Mouse (Mus musculus) small intestine, adult 2 months (tissue): ENCODE data around the gene Hcrt.

Experiments
- CTCF ChIP-seq: fragments of 200-500 bp; IDR thresholded peaks from 2 replicates; pipeline ENCODE4 v1.5.1; 2012; ENCODE audit warnings: low read depth, mild to moderate bottlenecking, control low read depth, inconsistent platforms, low read length, moderate library complexity, mixed read lengths; ENCODE audit not compliant: insufficient replicate concordance, insufficient read length; ENCODE audit errors: extremely low read depth
- POLR2A ChIP-seq: fragments of 200-500 bp; IDR thresholded peaks from 2 replicates; pipeline ENCODE4 v1.6.1; 2012; ENCODE audit warnings: low read depth, mild to moderate bottlenecking, control low read depth, inconsistent platforms, low read length, moderate library complexity

DNA sequence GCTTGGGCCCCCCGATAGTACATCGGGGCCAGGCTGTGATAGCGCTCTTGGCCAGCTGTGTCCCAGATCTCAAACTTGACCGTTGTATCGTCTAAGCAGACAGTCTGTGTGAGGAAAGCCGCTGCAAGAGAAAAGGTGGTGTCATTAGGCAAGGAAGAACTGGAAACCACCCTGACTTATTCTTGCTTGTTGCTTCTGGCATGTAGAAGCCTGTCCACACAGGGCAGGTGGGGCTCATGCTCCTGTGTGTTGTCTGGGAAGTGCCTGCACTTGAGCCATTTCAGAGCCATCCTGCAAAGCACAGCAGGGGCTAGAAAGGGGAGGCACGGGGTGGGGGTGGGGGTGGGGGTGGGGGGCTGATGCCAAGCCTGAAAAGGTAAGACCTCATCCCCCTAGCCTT lies 44.3 kb downstream of the Hcrt start:
- TF ChIP-seq CTCF (no peak), POLR2A (no peak)
